Mouse (Mus musculus): ENCODE results near the gene Traf6.
A peak's percentile ranks its signal among the peaks of the same experiment; 100 is the strongest.

The Traf6 gene

GRCm38 (mm10) chr2:101678236-101679021 lies at the start of gene Traf6:
Gene Traf6, plus strand, starts transcription at chr2:101678429.
- peak; percentile 82 for DNase-seq (ENCODE audit: low spot score in 2 of 2)

- DNase-seq (ENCODE audit: low spot score in 2 of 2), result no peak
These were observed 39.0 kb upstream of the Traf6 start for GRCm38 (mm10) chr2:101638979-101639839.

- DNase-seq (ENCODE audit: low spot score in 2 of 2), result no peak
These were observed 38.3 kb upstream of the Traf6 start for GRCm38 (mm10) chr2:101639840-101640350.

GRCm38 (mm10) chr2:101645841-101646240 lies 32.4 kb upstream of the Traf6 start:
- DNase-seq (ENCODE audit: low spot score in 2 of 2), result no peak

- DNase-seq (ENCODE audit: low spot score in 2 of 2), result no peak
These were observed 29.9 kb upstream of the Traf6 start for GRCm38 (mm10) chr2:101648361-101648760.

- DNase-seq (ENCODE audit: low spot score in 2 of 2), result no peak
These were observed 29.0 kb upstream of the Traf6 start, which contains the start of the genes Rag1 and B230118H07Rik for GRCm38 (mm10) chr2:101649114-101649671. Gene Rag1, minus strand, starts transcription at chr2:101649501. Gene B230118H07Rik, minus strand, starts transcription at chr2:101649532.

- DNase-seq (ENCODE audit: low spot score in 2 of 2), result no peak
These were observed 27.8 kb upstream of the Traf6 start for GRCm38 (mm10) chr2:101650446-101650845.

GRCm38 (mm10) chr2:101652204-101652920 lies 25.9 kb upstream of the Traf6 start:
- DNase-seq (ENCODE audit: low spot score in 2 of 2), result no peak

GRCm38 (mm10) chr2:101652921-101653597 lies 25.2 kb upstream of the Traf6 start:
- DNase-seq (ENCODE audit: low spot score in 2 of 2), result peak; percentile 21 to 33

- no peak for DNase-seq (ENCODE audit: low spot score in 2 of 2)
These were observed 17.7 kb upstream of the Traf6 start for GRCm38 (mm10) chr2:101660536-101660935.

- peak; percentile 46 to 61 for DNase-seq (ENCODE audit: low spot score in 2 of 2)
These were observed 13.0 kb upstream of the Traf6 start for GRCm38 (mm10) chr2:101665058-101665702.

GRCm38 (mm10) chr2:101665703-101666092 lies 12.5 kb upstream of the Traf6 start:
- DNase-seq (ENCODE audit: low spot score in 2 of 2), result no peak

- no peak for DNase-seq (ENCODE audit: low spot score in 2 of 2)
These were observed 9.5 kb upstream of the Traf6 start for GRCm38 (mm10) chr2:101668751-101669150.

- DNase-seq (ENCODE audit: low spot score in 2 of 2), result no peak
These were observed 4.7 kb upstream of the Traf6 start for GRCm38 (mm10) chr2:101673547-101673946.

- no peak for DNase-seq (ENCODE audit: low spot score in 2 of 2)
These were observed 1.0 kb downstream of the Traf6 start for GRCm38 (mm10) chr2:101679164-101679784.

- peak; percentile 13 to 34 for DNase-seq (ENCODE audit: low spot score in 2 of 2)
These were observed 6.2 kb downstream of the Traf6 start for GRCm38 (mm10) chr2:101684421-101684820.

GRCm38 (mm10) chr2:101688011-101688410 lies 9.8 kb downstream of the Traf6 start:
- no peak for DNase-seq (ENCODE audit: low spot score in 2 of 2)

GRCm38 (mm10) chr2:101690252-101690827 lies 12.1 kb downstream of the Traf6 start:
- DNase-seq (ENCODE audit: low spot score in 2 of 2), result no peak

GRCm38 (mm10) chr2:101693043-101693442 lies 14.8 kb downstream of the Traf6 start:
- no peak for DNase-seq (ENCODE audit: low spot score in 2 of 2)
